Comparison of ENCODE assay signal across 9 mouse cellular contexts in genomic region chr15:80010182-80010558, GRCm38 (mm10). TPM values are rescaled to one million over a fixed set of nuclear protein-coding genes. Genes with fewer than 3 reads are reported as not detected.
DNase-seq lines count a peak whose midpoint lies in the region; ATAC-seq lines count a peak whose summit lies in the region.
"Had no signal": no experiment of that assay in that cellular context is flagged by ENCODE, and none has a peak within 500 bp of the region (broad histone marks: within the 10 kb centered on the region; RNA-seq: fewer than 3 reads in every experiment).

No protein-coding gene starts in this region.

- H3K9ac ChIP-seq in heart, embryonic 13.5 days = 0 out of 2 replicates have a peak overlapping the region, but pooled peaks have one; percentile 40
- peak overlapping the region; percentile 50; the same call in 1 of the 2 replicates for H3K9ac ChIP-seq in stomach, embryonic 16.5 days (ENCODE audit: low read length)
- H3K9ac ChIP-seq: limb, embryonic 15.5 days had no signal

- peak overlapping the region; percentile 11 for H3K4me3 ChIP-seq in heart, embryonic 13.5 days
- H3K4me3 ChIP-seq in stomach, embryonic 16.5 days (replicated peaks; ENCODE audit: low read length) = 0 out of 2 replicates have a peak overlapping the region, but pooled peaks have one; percentile 8
- H3K4me3 ChIP-seq: limb, embryonic 15.5 days had no signal

- H3K36me3 ChIP-seq in heart, embryonic 13.5 days = no peaks in the 10 kb centered on the region
- no peaks in the 10 kb centered on the region for H3K36me3 ChIP-seq in stomach, embryonic 16.5 days (ENCODE audit: control insufficient read depth, insufficient read depth, low read length)
- H3K36me3 ChIP-seq: limb, embryonic 15.5 days had no signal

- ATAC-seq in heart, embryonic 13.5 days (ENCODE audit: extremely low read depth, insufficient number of reproducible peaks, low FRiP score, low TSS enrichment) = no peak
- no peak for ATAC-seq in stomach, embryonic 16.5 days (ENCODE audit: insufficient read depth, low FRiP score)
- no peak for ATAC-seq in megakaryocyte-erythroid progenitor cell, adult 5-6 weeks (replicated peaks; ENCODE audit: low FRiP score, low TSS enrichment, poor library complexity, severe bottlenecking)

- intact Hi-C loops in heart, postnatal 36 days (cut with DNase I) = no loop called here

- H3K27ac ChIP-seq in heart, embryonic 13.5 days (replicated peaks) = no peak overlapping the region
- peak overlapping the region; percentile 66 for H3K27ac ChIP-seq in stomach, embryonic 16.5 days (ENCODE audit: low read length)
- H3K27ac ChIP-seq: limb, embryonic 15.5 days had no signal

- H3K9me3 ChIP-seq in heart, embryonic 13.5 days = no peaks in the 10 kb centered on the region
- H3K9me3 ChIP-seq in stomach, embryonic 16.5 days (replicated peaks; ENCODE audit: control insufficient read depth, low read length) = no peaks in the 10 kb centered on the region
- H3K9me3 ChIP-seq: limb, embryonic 15.5 days had no signal

- peaks cover 68% of the 10 kb centered on the region for H3K27me3 ChIP-seq in heart, embryonic 13.5 days (replicated peaks)
- H3K27me3 ChIP-seq in stomach, embryonic 16.5 days (ENCODE audit: control insufficient read depth, insufficient read depth, low read length) = peaks cover 31% of the 10 kb centered on the region

- WGBS in heart, embryonic 13.5 days = 33% methylated on average over 7 of the region's 7 CpGs
- WGBS in stomach, embryonic 16.5 days = 43% methylated on average over 7 of the region's 7 CpGs

- no peak for DNase-seq in heart, postnatal 36 days
- peak; percentile 65 for DNase-seq in 3134 (ENCODE audit: extremely low read depth, insufficient read length, low spot score)
- peak; percentile 56 to 70 for DNase-seq in frontal cortex, postnatal 10 days (ENCODE audit: low spot score in 2 of 2)
- peak; percentile 60 to 65 for DNase-seq in layer of hippocampus, postnatal 14 days (ENCODE audit: low spot score in 2 of 2)
- no peak for DNase-seq in yolk sac, embryonic 10.5 days (ENCODE audit: low spot score)

- peaks cover 58% of the 10 kb centered on the region for H3K4me1 ChIP-seq in heart, embryonic 13.5 days
- peaks cover 43% of the 10 kb centered on the region for H3K4me1 ChIP-seq in stomach, embryonic 16.5 days (ENCODE audit: control insufficient read depth, insufficient read depth, low read length)

- peak overlapping the region; percentile 96 for H3K4me2 ChIP-seq in heart, embryonic 13.5 days
- H3K4me2 ChIP-seq in stomach, embryonic 16.5 days (ENCODE audit: low read depth, low read length) = peak overlapping the region; percentile 99; the same call in 1 of the 2 replicates
- H3K4me2 ChIP-seq: limb, embryonic 15.5 days had no signal

RNA-seq across cellular contexts. Expression of gene Pdgfb, which starts 4.6 kb away (rescaled TPM):
- 2.2 and 2.6 TPM in 2 replicates for polyA plus RNA-seq in heart, embryonic 13.5 days (2015; fragmentation: Nextera tagmentation; extraction: Ambion mirVana)
- total RNA-seq in heart, postnatal 36 days (2021) = 10 to 100 TPM; 30.4 to 31.3 TPM
- 10 to 100 TPM; 45.4 to 48.1 TPM for total RNA-seq in layer of hippocampus, postnatal 14 days (2021)
- polyA plus RNA-seq in stomach, embryonic 16.5 days (2015; fragmentation: Nextera tagmentation; extraction: Ambion mirVana) = 2.9 and 3.4 TPM in 2 replicates
- total RNA-seq in megakaryocyte-erythroid progenitor cell, adult 5-6 weeks (2014; fragmentation: Nextera tagmentation) = 0.39 and 0.99 TPM in 2 replicates
- total RNA-seq in megakaryocyte-erythroid progenitor cell, adult 5-6 weeks (2017) = 0.11 TPM in 1 of 2 replicates, not detected in the other

RNA-seq across cellular contexts. Expression of gene Cbx7, which starts 39.3 kb away (rescaled TPM):
- 1.5 TPM in 2 replicates for polyA plus RNA-seq in heart, embryonic 13.5 days (2015; fragmentation: Nextera tagmentation; extraction: Ambion mirVana)
- 10 to 100 TPM; 13.2 to 16.6 TPM for total RNA-seq in heart, postnatal 36 days (2021)
- 10 to 100 TPM; 12.8 to 15.1 TPM for total RNA-seq in layer of hippocampus, postnatal 14 days (2021)
- 5.7 and 6.9 TPM in 2 replicates for polyA plus RNA-seq in stomach, embryonic 16.5 days (2015; fragmentation: Nextera tagmentation; extraction: Ambion mirVana)
- total RNA-seq in megakaryocyte-erythroid progenitor cell, adult 5-6 weeks (2014; fragmentation: Nextera tagmentation) = 6.8 and 9.9 TPM in 2 replicates
- total RNA-seq in megakaryocyte-erythroid progenitor cell, adult 5-6 weeks (2017) = 2.5 and 4.4 TPM in 2 replicates

Comparison
In these comparisons a context has a peak if more than half of its experiments do, and no peak if none do; other contexts are left out.
1. DNase-seq: peak in 3134 (single experiment), frontal cortex, postnatal 10 days (2 of 2) and layer of hippocampus, postnatal 14 days (2 of 2); none in heart, postnatal 36 days (0 of 2) and yolk sac, embryonic 10.5 days (single experiment).
2. RNA of gene Pdgfb, which starts 4.6 kb away (total RNA-seq): 45.4 to 48.1 TPM in layer of hippocampus, postnatal 14 days and 30.4 to 31.3 TPM in heart, postnatal 36 days; 0.11 to 0.99 TPM in megakaryocyte-erythroid progenitor cell, adult 5-6 weeks; every median in the first group is over 10 times any median in the second.